ENCODE assay signal across 10 mouse cellular contexts in genomic region chr4:133496738-133497445, GRCm38 (mm10). TPM values are rescaled to one million over a fixed set of nuclear protein-coding genes. Genes with fewer than 3 reads are reported as not detected.
DNase-seq lines count a peak whose midpoint lies in the region; ATAC-seq and TF ChIP-seq lines count a peak whose summit lies in the region.
"Had no signal": no experiment of that assay in that cellular context is flagged by ENCODE, and none has a peak within 500 bp of the region (broad histone marks: within the 10 kb centered on the region; RNA-seq: fewer than 3 reads in every experiment).

No protein-coding gene starts in this region.

- H3K9ac ChIP-seq in heart, postnatal 0 days (replicated peaks; ENCODE audit: low read depth, low read length): no peak overlapping the region
- H3K9ac ChIP-seq in forebrain, postnatal 0 days: peak overlapping the region; percentile 70
- H3K9ac ChIP-seq in midbrain, postnatal 0 days (replicated peaks; ENCODE audit: low read length, poor library complexity, severe bottlenecking): no peak overlapping the region

- no peaks in the 10 kb centered on the region for H3K36me3 ChIP-seq in heart, postnatal 0 days (replicated peaks; ENCODE audit: control insufficient read depth, insufficient read depth, low read length)
- no peaks in the 10 kb centered on the region for H3K36me3 ChIP-seq in forebrain, postnatal 0 days (ENCODE audit: insufficient read depth)
- no peaks in the 10 kb centered on the region for H3K36me3 ChIP-seq in midbrain, postnatal 0 days (ENCODE audit: insufficient read depth, low read length)

- WGBS in heart, postnatal 0 days: 24% methylated on average over 6 of the region's 6 CpGs
- 24% methylated on average over 6 of the region's 6 CpGs for WGBS in forebrain, postnatal 0 days
- WGBS in midbrain, postnatal 0 days: 26% methylated on average over 6 of the region's 6 CpGs

- no peak for DNase-seq in heart, postnatal 0 days (ENCODE audit: low spot score)
- DNase-seq in heart, adult 8-10 months (ENCODE audit: low spot score): no peak
- DNase-seq in cerebellum, adult 8-10 months: peak; percentile 59
- DNase-seq in forebrain, postnatal 0 days: no peak
- no peak for DNase-seq in midbrain, postnatal 0 days (ENCODE audit: low spot score)
- no peak for DNase-seq in thymus, postnatal 4 days
- DNase-seq in layer of hippocampus, adult 8-10 months (ENCODE audit: low spot score in 2 of 2): no peak
- no peak for DNase-seq in kidney, postnatal 25 days
- DNase-seq: lung, postnatal 10 days; right cerebral cortex, adult 18-20 months had no signal

- peak overlapping the region; percentile 97; the same call in 1 of the 2 replicates for H3K4me2 ChIP-seq in heart, postnatal 0 days (ENCODE audit: low read depth, low read length)
- H3K4me2 ChIP-seq in forebrain, postnatal 0 days (ENCODE audit: low read depth): peak overlapping the region; percentile 98
- peak overlapping the region; percentile 94 for H3K4me2 ChIP-seq in midbrain, postnatal 0 days (ENCODE audit: low read depth, low read length, poor library complexity, severe bottlenecking)

- peaks cover 61% of the 10 kb centered on the region for H3K27me3 ChIP-seq in heart, postnatal 0 days (ENCODE audit: control insufficient read depth, insufficient read depth, low read length)
- H3K27me3 ChIP-seq in forebrain, postnatal 0 days (ENCODE audit: insufficient read depth, low read length): peaks cover 26% of the 10 kb centered on the region
- peaks cover 45% of the 10 kb centered on the region for H3K27me3 ChIP-seq in midbrain, postnatal 0 days (ENCODE audit: insufficient read depth, low read length)

- no peaks in the 10 kb centered on the region for H3K9me3 ChIP-seq in heart, postnatal 0 days (replicated peaks; ENCODE audit: control insufficient read depth, low read length)
- H3K9me3 ChIP-seq in forebrain, postnatal 0 days (ENCODE audit: low read length): no peaks in the 10 kb centered on the region
- no peaks in the 10 kb centered on the region for H3K9me3 ChIP-seq in midbrain, postnatal 0 days (ENCODE audit: low read length)

- peak overlapping the region; percentile 60 for H3K4me3 ChIP-seq in heart, postnatal 0 days (ENCODE audit: low read depth, low read length)
- peak overlapping the region; percentile 82 for H3K4me3 ChIP-seq in forebrain, postnatal 0 days (ENCODE audit: low read depth, low read length)
- peak overlapping the region; percentile 52 for H3K4me3 ChIP-seq in midbrain, postnatal 0 days (ENCODE audit: low read depth, low read length)

- no peak for TF ChIP-seq CTCF in heart, postnatal 0 days (IDR thresholded peaks at IDR 0.05; ENCODE audit: low read depth)
- TF ChIP-seq CTCF in forebrain, postnatal 0 days (IDR thresholded peaks at IDR 0.05; ENCODE audit: low read depth): no peak
- no peak for TF ChIP-seq CTCF in midbrain, postnatal 0 days (IDR thresholded peaks at IDR 0.05)

- no peak for TF ChIP-seq EP300 in heart, postnatal 0 days (IDR thresholded peaks at IDR 0.05; ENCODE audit: low read depth)

- H3K27ac ChIP-seq in heart, postnatal 0 days (ENCODE audit: low read depth): no peak overlapping the region
- H3K27ac ChIP-seq in forebrain, postnatal 0 days (ENCODE audit: low read depth, low read length): no peak overlapping the region
- no peak overlapping the region for H3K27ac ChIP-seq in midbrain, postnatal 0 days (ENCODE audit: low read depth, low read length)

- peaks cover 17% of the 10 kb centered on the region for H3K4me1 ChIP-seq in heart, postnatal 0 days (ENCODE audit: control insufficient read depth, insufficient read depth)
- 0 out of 2 replicates have a peak, but pooled peaks cover 5% of the 10 kb centered on the region for H3K4me1 ChIP-seq in forebrain, postnatal 0 days (ENCODE audit: insufficient read depth)
- 0 out of 2 replicates have a peak, but pooled peaks cover 4% of the 10 kb centered on the region for H3K4me1 ChIP-seq in midbrain, postnatal 0 days (ENCODE audit: insufficient read depth, low read length)

- ATAC-seq in heart, postnatal 0 days (ENCODE audit: insufficient read depth, low read depth): no peak
- no peak for ATAC-seq in forebrain, postnatal 0 days
- peak; percentile 28; the same call in 1 of the 2 replicates for ATAC-seq in midbrain, postnatal 0 days (ENCODE audit: low FRiP score)

RNA-seq across cellular contexts. Expression of gene Trnp1, which starts 1.5 kb away (rescaled TPM):
- 4.1 and 9.8 TPM in 2 replicates for total RNA-seq in heart, postnatal 0 days (2014; rRNA removed; ENCODE audit: low replicate concordance)
- polyA plus RNA-seq in heart, postnatal 0 days (2015; fragmentation: Nextera tagmentation; extraction: Ambion mirVana): 1.8 and 2.7 TPM in 2 replicates
- 1 to 10 TPM; 1.3 to 1.8 (median 1.6) TPM for total RNA-seq in heart, adult 8-10 months (2022)
- total RNA-seq in forebrain, postnatal 0 days (2014; rRNA removed): 25.7 and 32.1 TPM in 2 replicates
- 14.3 and 17.7 TPM in 2 replicates for polyA plus RNA-seq in forebrain, postnatal 0 days (2015; fragmentation: Nextera tagmentation; extraction: Ambion mirVana)
- 45.2 and 52.2 TPM in 2 replicates for total RNA-seq in midbrain, postnatal 0 days (2014; rRNA removed)
- 15.2 and 17.5 TPM in 2 replicates for polyA plus RNA-seq in midbrain, postnatal 0 days (2015; fragmentation: Nextera tagmentation; extraction: Ambion mirVana)
- 100 to 1,000 TPM; 159 to 177 (median 165) TPM for total RNA-seq in layer of hippocampus, adult 8-10 months (2022)

RNA-seq across cellular contexts. Expression of gene Tent5b, which starts 17.0 kb away (rescaled TPM):
- total RNA-seq in heart, postnatal 0 days (2014; rRNA removed; ENCODE audit: low replicate concordance): 33.3 and 48.2 TPM in 2 replicates
- polyA plus RNA-seq in heart, postnatal 0 days (2015; fragmentation: Nextera tagmentation; extraction: Ambion mirVana): 0.78 and 1.4 TPM in 2 replicates
- total RNA-seq in heart, adult 8-10 months (2022): 1 to 10 TPM; 1.3 to 3.0 (median 1.6) TPM
- 0.23 and 0.62 TPM in 2 replicates for total RNA-seq in forebrain, postnatal 0 days (2014; rRNA removed)
- 0.31 TPM in 2 replicates for polyA plus RNA-seq in forebrain, postnatal 0 days (2015; fragmentation: Nextera tagmentation; extraction: Ambion mirVana)
- total RNA-seq in midbrain, postnatal 0 days (2014; rRNA removed): 0.77 and 1.2 TPM in 2 replicates
- polyA plus RNA-seq in midbrain, postnatal 0 days (2015; fragmentation: Nextera tagmentation; extraction: Ambion mirVana): 0.27 and 0.49 TPM in 2 replicates
- under 1 TPM in 2 of 4 experiments, not detected in 2; 0.14 to 0.31 TPM for total RNA-seq in layer of hippocampus, adult 8-10 months (2022)

RNA-seq across cellular contexts. Expression of gene Kdf1, which starts 21.9 kb away (rescaled TPM):
- total RNA-seq in heart, postnatal 0 days (2014; rRNA removed; ENCODE audit: low replicate concordance): not detected in 2 replicates
- 0.16 and 0.30 TPM in 2 replicates for polyA plus RNA-seq in heart, postnatal 0 days (2015; fragmentation: Nextera tagmentation; extraction: Ambion mirVana)
- not detected for total RNA-seq in heart, adult 8-10 months (2022)
- 0.23 TPM in 1 of 2 replicates, not detected in the other for total RNA-seq in forebrain, postnatal 0 days (2014; rRNA removed)
- 0.40 and 0.92 TPM in 2 replicates for polyA plus RNA-seq in forebrain, postnatal 0 days (2015; fragmentation: Nextera tagmentation; extraction: Ambion mirVana)
- total RNA-seq in midbrain, postnatal 0 days (2014; rRNA removed): 0.47 and 2.0 TPM in 2 replicates
- 0.77 and 1.2 TPM in 2 replicates for polyA plus RNA-seq in midbrain, postnatal 0 days (2015; fragmentation: Nextera tagmentation; extraction: Ambion mirVana)
- 1 to 10 TPM in 2 of 4 experiments, under 1 TPM in 2; 0.45 to 2.0 (median 1.2) TPM for total RNA-seq in layer of hippocampus, adult 8-10 months (2022)

RNA-seq across cellular contexts. Expression of gene Nudc, which starts 48.9 kb away (rescaled TPM):
- total RNA-seq in heart, postnatal 0 days (2014; rRNA removed; ENCODE audit: low replicate concordance): 29.2 and 42.1 TPM in 2 replicates
- 146 and 152 TPM in 2 replicates for polyA plus RNA-seq in heart, postnatal 0 days (2015; fragmentation: Nextera tagmentation; extraction: Ambion mirVana)
- 10 to 100 TPM; 66.4 to 92.0 (median 73.0) TPM for total RNA-seq in heart, adult 8-10 months (2022)
- 115 and 119 TPM in 2 replicates for total RNA-seq in forebrain, postnatal 0 days (2014; rRNA removed)
- 217 and 262 TPM in 2 replicates for polyA plus RNA-seq in forebrain, postnatal 0 days (2015; fragmentation: Nextera tagmentation; extraction: Ambion mirVana)
- 94.8 and 109 TPM in 2 replicates for total RNA-seq in midbrain, postnatal 0 days (2014; rRNA removed)
- polyA plus RNA-seq in midbrain, postnatal 0 days (2015; fragmentation: Nextera tagmentation; extraction: Ambion mirVana): 227 and 262 TPM in 2 replicates
- 100 to 1,000 TPM; 120 to 138 (median 128) TPM for total RNA-seq in layer of hippocampus, adult 8-10 months (2022)

RNA-seq across cellular contexts. Expression of gene Nr0b2, which starts 56.3 kb away (rescaled TPM):
- 11.1 and 36.4 TPM in 2 replicates for total RNA-seq in heart, postnatal 0 days (2014; rRNA removed; ENCODE audit: low replicate concordance)
- polyA plus RNA-seq in heart, postnatal 0 days (2015; fragmentation: Nextera tagmentation; extraction: Ambion mirVana): 30.8 and 32.2 TPM in 2 replicates
- total RNA-seq in heart, adult 8-10 months (2022): 10 to 100 TPM; 13.2 to 19.5 (median 16.9) TPM
- total RNA-seq in forebrain, postnatal 0 days (2014; rRNA removed): not detected in 2 replicates
- not detected in 2 replicates for polyA plus RNA-seq in forebrain, postnatal 0 days (2015; fragmentation: Nextera tagmentation; extraction: Ambion mirVana)
- not detected in 2 replicates for total RNA-seq in midbrain, postnatal 0 days (2014; rRNA removed)
- not detected in 2 replicates for polyA plus RNA-seq in midbrain, postnatal 0 days (2015; fragmentation: Nextera tagmentation; extraction: Ambion mirVana)
- not detected for total RNA-seq in layer of hippocampus, adult 8-10 months (2022)
